Mouse (Mus musculus): ENCODE results near the gene Etv4. TPM values are rescaled to one million over a fixed set of nuclear protein-coding genes. Genes with fewer than 3 reads are reported as not detected.

The Etv4 gene
- polyA plus RNA-seq, 1 experiment: 17.3 TPM

GRCm38 (mm10) chr11:101772027-101772426, 13.1 kb downstream of the Etv4 start:
- peaks cover 17% of the 10 kb centered on the region for H3K4me1 ChIP-seq (ENCODE audit: control insufficient read depth, insufficient read depth, low read length)
- no peak overlapping the region for H3K4me3 ChIP-seq (ENCODE audit: insufficient read depth, low read length)
- TF ChIP-seq CTCF (IDR thresholded peaks at IDR 0.05; ENCODE audit: borderline replicate concordance, insufficient read depth, low read length): no peak
- TF ChIP-seq POLR2A (IDR thresholded peaks at IDR 0.05; ENCODE audit: low read depth, low read length): no peak
- H3K27ac ChIP-seq (ENCODE audit: insufficient read depth, low read length): no peak overlapping the region

GRCm38 (mm10) chr11:101770266-101770665, 14.9 kb downstream of the Etv4 start:
- H3K4me3 ChIP-seq (ENCODE audit: insufficient read depth, low read length): no peak overlapping the region
- no peak overlapping the region for H3K27ac ChIP-seq (ENCODE audit: insufficient read depth, low read length)
- peaks cover 13% of the 10 kb centered on the region; the same call in 1 of the 2 replicates for H3K4me1 ChIP-seq (ENCODE audit: control insufficient read depth, insufficient read depth, low read length)
- TF ChIP-seq CTCF (IDR thresholded peaks at IDR 0.05; ENCODE audit: borderline replicate concordance, insufficient read depth, low read length) (no peak), POLR2A (IDR thresholded peaks at IDR 0.05; ENCODE audit: low read depth, low read length) (no peak)

GRCm38 (mm10) chr11:101768721-101769120, 16.4 kb downstream of the Etv4 start:
- Histone ChIP-seq H3K27ac (ENCODE audit: insufficient read depth, low read length) (peak overlapping the region; percentile 66), H3K4me3 (ENCODE audit: insufficient read depth, low read length) (no peak overlapping the region), H3K4me1 (ENCODE audit: control insufficient read depth, insufficient read depth, low read length) (peaks cover 13% of the 10 kb centered on the region; the same call in 1 of the 2 replicates)
- TF ChIP-seq POLR2A (IDR thresholded peaks at IDR 0.05; ENCODE audit: low read depth, low read length) (no peak), CTCF (IDR thresholded peaks at IDR 0.05; ENCODE audit: borderline replicate concordance, insufficient read depth, low read length) (no peak)

DNA sequence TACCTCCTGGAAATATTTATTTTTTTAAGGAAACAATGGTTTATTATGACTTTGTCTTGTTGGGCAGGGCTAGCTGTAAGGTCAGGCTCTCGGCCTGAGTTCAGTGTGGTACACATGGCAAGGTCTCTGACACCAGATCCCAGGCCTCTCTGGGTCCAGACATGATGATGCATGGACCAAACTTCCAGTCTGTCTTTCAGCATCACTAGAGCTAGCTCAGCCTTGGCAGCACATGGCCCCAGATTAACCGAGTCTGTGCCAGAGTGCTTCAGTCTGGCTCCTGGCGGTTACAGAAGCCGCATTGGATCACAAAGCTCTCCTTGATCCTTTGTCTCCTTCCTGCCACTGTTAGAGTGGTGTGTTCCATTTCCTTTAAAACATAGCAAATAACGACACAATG, 17.8 kb downstream of the Etv4 start:
- Histone ChIP-seq H3K4me3 (ENCODE audit: insufficient read depth, low read length) (no peak overlapping the region), H3K27ac (ENCODE audit: insufficient read depth, low read length) (no peak overlapping the region), H3K4me1 (ENCODE audit: control insufficient read depth, insufficient read depth, low read length) (peaks cover 13% of the 10 kb centered on the region; the same call in 1 of the 2 replicates)
- TF ChIP-seq CTCF (IDR thresholded peaks at IDR 0.05; ENCODE audit: borderline replicate concordance, insufficient read depth, low read length) (no peak), POLR2A (IDR thresholded peaks at IDR 0.05; ENCODE audit: low read depth, low read length) (no peak)

DNA sequence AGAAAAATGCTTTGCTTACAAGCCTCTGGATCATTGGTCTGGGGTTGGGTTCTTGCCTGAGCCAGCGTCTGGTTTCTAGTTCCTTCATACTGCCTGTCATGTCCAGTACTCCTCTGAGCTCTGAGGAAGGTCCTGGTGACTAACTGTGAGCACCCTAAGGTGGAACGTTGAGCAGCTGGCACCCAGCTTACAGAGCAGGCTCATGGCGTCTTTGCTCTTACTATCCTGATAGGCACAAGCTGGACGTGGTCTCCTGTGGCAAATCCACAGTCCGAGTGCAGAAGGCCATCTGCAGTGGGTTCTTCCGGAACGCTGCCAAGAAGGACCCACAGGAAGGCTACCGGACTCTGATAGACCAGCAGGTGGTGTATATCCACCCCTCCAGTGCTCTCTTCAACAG, 20.6 kb downstream of the Etv4 start:
- peaks cover 5% of the 10 kb centered on the region; the same call in 1 of the 2 replicates for H3K4me1 ChIP-seq (ENCODE audit: control insufficient read depth, insufficient read depth, low read length)
- TF ChIP-seq POLR2A (IDR thresholded peaks at IDR 0.05; ENCODE audit: low read depth, low read length): no peak
- TF ChIP-seq CTCF (IDR thresholded peaks at IDR 0.05; ENCODE audit: borderline replicate concordance, insufficient read depth, low read length): no peak
- no peak overlapping the region for H3K4me3 ChIP-seq (ENCODE audit: insufficient read depth, low read length)
- H3K27ac ChIP-seq (ENCODE audit: insufficient read depth, low read length): no peak overlapping the region

DNA sequence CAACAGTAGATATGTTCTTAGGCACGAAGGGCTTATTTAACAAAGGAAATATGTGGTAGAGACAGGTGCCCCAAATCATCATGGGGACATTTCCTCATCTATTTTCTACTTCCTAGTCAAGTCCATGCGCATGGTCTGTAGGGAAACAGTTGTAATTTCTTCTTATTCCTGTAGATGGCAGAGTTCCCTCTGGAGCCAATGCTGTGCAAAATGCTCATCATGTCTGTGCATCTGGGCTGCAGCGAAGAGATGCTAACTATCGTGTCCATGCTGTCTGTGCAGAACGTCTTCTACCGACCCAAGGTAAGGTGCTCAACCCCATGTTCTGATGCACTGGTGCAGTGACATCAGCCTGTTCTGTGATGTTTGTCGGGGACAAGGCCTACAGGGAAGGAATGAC, 21.4 kb downstream of the Etv4 start:
- H3K4me3 ChIP-seq (ENCODE audit: insufficient read depth, low read length): no peak overlapping the region
- no peak overlapping the region for H3K27ac ChIP-seq (ENCODE audit: insufficient read depth, low read length)
- TF ChIP-seq POLR2A (IDR thresholded peaks at IDR 0.05; ENCODE audit: low read depth, low read length) (no peak), CTCF (IDR thresholded peaks at IDR 0.05; ENCODE audit: borderline replicate concordance, insufficient read depth, low read length) (0 out of 2 replicates have a peak, but pooled peaks have one; percentile 32)
- H3K4me1 ChIP-seq (ENCODE audit: control insufficient read depth, insufficient read depth, low read length): no peaks in the 10 kb centered on the region

- Histone ChIP-seq H3K4me1 (ENCODE audit: control insufficient read depth, insufficient read depth, low read length) (no peaks in the 10 kb centered on the region), H3K4me3 (ENCODE audit: insufficient read depth, low read length) (no peak overlapping the region), H3K27ac (ENCODE audit: insufficient read depth, low read length) (no peak overlapping the region)
- TF ChIP-seq POLR2A (IDR thresholded peaks at IDR 0.05; ENCODE audit: low read depth, low read length) (no peak), CTCF (IDR thresholded peaks at IDR 0.05; ENCODE audit: borderline replicate concordance, insufficient read depth, low read length) (no peak)
Observed at GRCm38 (mm10) chr11:101759530-101759929, 25.6 kb downstream of the Etv4 start.

DNA sequence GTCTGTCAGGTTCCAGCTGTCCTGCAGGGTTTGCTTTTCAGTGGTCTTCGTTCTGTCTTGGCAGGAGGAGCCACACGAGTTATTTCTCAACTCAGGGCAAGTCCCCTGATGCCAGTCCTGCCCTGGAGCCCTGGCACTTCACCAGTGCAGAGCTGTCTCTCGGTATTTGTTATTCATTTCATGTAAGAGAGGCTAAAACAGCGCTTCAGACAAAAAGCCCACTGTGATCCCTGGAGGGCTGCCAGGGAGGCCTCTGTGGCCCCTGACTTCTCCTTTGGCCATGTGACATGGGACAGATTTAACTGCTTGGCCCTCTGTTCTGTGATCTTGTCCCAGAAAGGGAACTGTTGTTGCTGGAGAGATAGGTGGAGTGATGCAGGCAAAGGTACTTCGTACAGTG, 26.7 kb downstream of the Etv4 start:
- TF ChIP-seq CTCF (IDR thresholded peaks at IDR 0.05; ENCODE audit: borderline replicate concordance, insufficient read depth, low read length) (no peak), POLR2A (IDR thresholded peaks at IDR 0.05; ENCODE audit: low read depth, low read length) (no peak)
- H3K4me3 ChIP-seq (ENCODE audit: insufficient read depth, low read length): no peak overlapping the region
- H3K27ac ChIP-seq (ENCODE audit: insufficient read depth, low read length): no peak overlapping the region
- no peaks in the 10 kb centered on the region for H3K4me1 ChIP-seq (ENCODE audit: control insufficient read depth, insufficient read depth, low read length)

DNA sequence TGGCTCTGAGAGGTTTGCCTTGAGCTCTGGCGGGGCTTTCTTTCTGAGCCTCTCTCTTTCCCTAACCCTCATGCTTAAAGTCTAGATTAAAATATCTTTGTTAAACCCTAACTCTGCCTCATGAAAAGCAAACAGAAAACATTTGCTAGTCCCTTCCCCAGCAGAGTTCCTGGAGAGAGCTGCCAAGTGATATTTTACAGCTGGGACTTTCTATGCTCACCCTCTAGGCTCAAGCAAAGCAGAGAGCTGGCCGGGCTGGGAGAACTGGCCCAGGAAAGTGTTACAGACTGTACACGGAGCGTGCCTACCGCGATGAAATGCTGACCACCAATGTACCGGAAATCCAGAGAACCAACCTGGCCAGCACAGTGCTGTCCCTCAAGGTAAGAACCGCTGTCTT, 27.8 kb downstream of the Etv4 start:
- TF ChIP-seq POLR2A (IDR thresholded peaks at IDR 0.05; ENCODE audit: low read depth, low read length) (no peak), CTCF (IDR thresholded peaks at IDR 0.05; ENCODE audit: borderline replicate concordance, insufficient read depth, low read length) (no peak)
- H3K4me1 ChIP-seq (ENCODE audit: control insufficient read depth, insufficient read depth, low read length): no peaks in the 10 kb centered on the region
- no peak overlapping the region for H3K27ac ChIP-seq (ENCODE audit: insufficient read depth, low read length)
- no peak overlapping the region for H3K4me3 ChIP-seq (ENCODE audit: insufficient read depth, low read length)

GRCm38 (mm10) chr11:101756616-101757015, 28.6 kb downstream of the Etv4 start:
- TF ChIP-seq CTCF (IDR thresholded peaks at IDR 0.05; ENCODE audit: borderline replicate concordance, insufficient read depth, low read length) (no peak), POLR2A (IDR thresholded peaks at IDR 0.05; ENCODE audit: low read depth, low read length) (no peak)
- H3K27ac ChIP-seq (ENCODE audit: insufficient read depth, low read length): no peak overlapping the region
- no peak overlapping the region for H3K4me3 ChIP-seq (ENCODE audit: insufficient read depth, low read length)
- H3K4me1 ChIP-seq (ENCODE audit: control insufficient read depth, insufficient read depth, low read length): no peaks in the 10 kb centered on the region

- Histone ChIP-seq H3K4me3 (ENCODE audit: insufficient read depth, low read length) (peak overlapping the region; percentile 78), H3K27ac (ENCODE audit: insufficient read depth, low read length) (no peak overlapping the region), H3K4me1 (ENCODE audit: control insufficient read depth, insufficient read depth, low read length) (no peaks in the 10 kb centered on the region)
- no peak for TF ChIP-seq POLR2A (IDR thresholded peaks at IDR 0.05; ENCODE audit: low read depth, low read length)
- TF ChIP-seq CTCF (IDR thresholded peaks at IDR 0.05; ENCODE audit: borderline replicate concordance, insufficient read depth, low read length): no peak
Observed at GRCm38 (mm10) chr11:101733596-101733995, 51.6 kb downstream of the Etv4 start.

Data from embryonic fibroblast, embryonic 13.5 days (primary cell).